Mouse (Mus musculus) E14TG2a.4 (cell line): ENCODE measurements around the gene Kpna7.

Experiments used
- CTCF ChIP-seq: conservative IDR thresholded peaks from 2 replicates; pipeline ENCODE4 v1.5.1; 2014; ENCODE audit warnings: low read length
- NANOG ChIP-seq: IDR thresholded peaks from 2 replicates; pipeline ENCODE4 v1.6.1; 2014; ENCODE audit warnings: borderline replicate concordance, low read length, mixed read lengths

GRCm38 (mm10) chr5:144944932-144945331 lies 138.9 kb downstream of the Kpna7 start:
- TF ChIP-seq CTCF (no peak), NANOG (no peak)
